Mouse (Mus musculus): Measurements from ENCODE around the gene Hoxb13.
A peak's percentile ranks its signal among the peaks of the same experiment; 100 is the strongest.

- TF ChIP-seq CTCF (IDR thresholded peaks at IDR 0.05; ENCODE audit: control insufficient read depth, insufficient read depth, insufficient replicate concordance, low read depth, low read length) = peak; percentile 62; the same call in 1 of the 2 replicates
- TF ChIP-seq POLR2A (IDR thresholded peaks at IDR 0.05; ENCODE audit: control insufficient read depth, low read depth, low read length) = no peak
Measured at GRCm38 (mm10) chr11:96145622-96146270, 48.4 kb upstream of the Hoxb13 start.

Data from testis, adult 2 months (tissue).